Mouse (Mus musculus): ENCODE data around the gene Ripor2.

DNA sequence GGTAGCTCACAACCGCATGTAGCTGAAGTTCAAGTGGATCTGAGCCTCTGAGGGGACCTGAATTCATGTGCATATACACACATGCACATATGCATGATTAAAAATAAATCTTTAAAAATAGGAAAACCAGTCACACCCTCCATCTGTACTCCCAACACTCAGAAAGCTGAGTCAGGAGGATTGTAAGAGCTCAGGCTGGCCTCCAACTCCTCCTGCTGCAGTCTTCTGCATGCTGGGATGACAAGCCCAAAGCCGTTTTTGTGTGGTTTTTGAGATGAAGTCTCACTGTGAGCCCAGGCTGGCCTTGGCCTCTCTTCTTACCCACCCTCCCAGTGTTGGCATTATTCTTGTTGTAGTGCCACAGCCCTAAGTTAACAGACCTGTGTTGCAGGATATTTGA, 196.0 kb downstream of the Ripor2 start:
- TF ChIP-seq EP300 (IDR thresholded peaks at IDR 0.05; ENCODE audit: insufficient read depth, low read depth, low read length) (no peak), POLR2A (IDR thresholded peaks at IDR 0.05; ENCODE audit: insufficient read depth, low read depth, low read length) (no peak), CTCF (IDR thresholded peaks at IDR 0.05) (no peak)

Measured in heart, adult 2 months (tissue).